Mouse (Mus musculus) stomach, embryonic 14.5 days (tissue): ENCODE measurements around the gene Greb1. TPM values are rescaled to one million over a fixed set of nuclear protein-coding genes. Genes with fewer than 3 reads are reported as not detected.

Experiments used
- ATAC-seq: fragments of 200-750 bp; cut with Nextera tagmentation; 2 replicates; pipeline ENCODE4 v1.8.0; 2017; ENCODE audit warnings: low read depth, moderate TSS enrichment; ENCODE audit not compliant: insufficient number of reproducible peaks, insufficient read depth, low FRiP score
- H3K27ac ChIP-seq: fragments of 300-500 bp; sonication (generic); 2 replicates; pipeline ENCODE4 v1.5.1; 2014; ENCODE audit warnings: mild to moderate bottlenecking, low read length, moderate library complexity, mixed read lengths
- H3K27me3 ChIP-seq: fragments of 300-500 bp; sonication (generic); 2 replicates; pipeline ENCODE4 v1.6.1; 2014; ENCODE audit warnings: low read length, control low read depth, mixed read lengths; ENCODE audit not compliant: control insufficient read depth, insufficient read depth
- H3K36me3 ChIP-seq: fragments of 300-500 bp; sonication (generic); 2 replicates; pipeline ENCODE4 v1.6.1; 2014; ENCODE audit warnings: mild to moderate bottlenecking, control low read depth, low read length, moderate library complexity, mixed read lengths; ENCODE audit not compliant: control insufficient read depth, insufficient read depth
- H3K4me1 ChIP-seq: fragments of 300-500 bp; sonication (generic); 2 replicates; pipeline ENCODE4 v1.6.1; 2014; ENCODE audit warnings: low read length, control low read depth, mixed read lengths; ENCODE audit not compliant: control insufficient read depth, insufficient read depth
- H3K4me2 ChIP-seq: fragments of 300-500 bp; sonication (generic); replicated peaks from 2 replicates; pipeline ENCODE4 v1.6.1; 2014; ENCODE audit warnings: low read depth, low read length, control low read depth
- H3K4me3 ChIP-seq: fragments of 300-500 bp; sonication (generic); 2 replicates; pipeline ENCODE4 v1.5.1; 2014; ENCODE audit warnings: low read depth, low read length, control low read depth
- H3K9ac ChIP-seq: fragments of 300-500 bp; sonication (generic); replicated peaks from 2 replicates; pipeline ENCODE4 v1.6.1; 2014; ENCODE audit warnings: low read depth, mild to moderate bottlenecking, control low read depth, low read length, moderate library complexity, mixed read lengths
- H3K9me3 ChIP-seq: fragments of 300-500 bp; sonication (generic); 2 replicates; pipeline ENCODE4 v1.6.1; 2016; ENCODE audit warnings: low read depth, low read length, control low read depth; ENCODE audit not compliant: control insufficient read depth
- WGBS: fragments of 180-500 bp; shearing (Covaris S2); extraction: QIAGEN DNeasy Blood & Tissue Kit; methylation state at CpG from one replicate; pipeline ENCODE4 v1.1.7; 2014; 5-methylcytosine and 5-hydroxymethylcytosine counted together
- polyA plus RNA-seq: library from polyadenylated mRNA; unstranded; fragments of >200 nt; fragmentation: Nextera tagmentation; extraction: Ambion mirVana; gene quantifications from 2 replicates; pipeline ENCODE4 v1.2.1, GENCODE M21; 2014

The Greb1 gene
- polyA plus RNA-seq, 1 experiment from 2014 or later = 1.8 TPM

DNA sequence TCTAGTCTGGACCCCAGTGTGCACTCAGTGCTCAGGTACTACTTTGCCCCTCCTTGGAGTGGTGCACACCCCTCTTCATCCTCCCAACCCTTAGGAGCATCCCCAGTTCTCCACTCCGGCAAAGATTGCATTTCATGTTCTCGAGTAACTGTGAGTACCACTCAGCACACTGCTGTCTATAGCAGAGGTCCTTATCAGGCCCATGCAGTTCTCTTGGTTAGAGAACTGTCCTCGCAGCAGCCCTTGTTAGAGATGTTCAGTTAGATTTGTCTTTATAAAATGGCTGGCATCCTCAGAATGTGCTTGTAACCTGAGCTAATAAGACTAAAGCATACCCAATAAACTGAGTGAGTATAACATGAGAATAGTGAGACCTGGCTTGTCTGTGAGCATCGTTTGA is 16.5 kb upstream of the Greb1 start:
- 83% methylated on average over 4 of the region's 4 CpGs for WGBS
- H3K4me1 ChIP-seq = peaks cover 6% of the 10 kb centered on the region
- H3K36me3 ChIP-seq = peaks cover 45% of the 10 kb centered on the region

DNA sequence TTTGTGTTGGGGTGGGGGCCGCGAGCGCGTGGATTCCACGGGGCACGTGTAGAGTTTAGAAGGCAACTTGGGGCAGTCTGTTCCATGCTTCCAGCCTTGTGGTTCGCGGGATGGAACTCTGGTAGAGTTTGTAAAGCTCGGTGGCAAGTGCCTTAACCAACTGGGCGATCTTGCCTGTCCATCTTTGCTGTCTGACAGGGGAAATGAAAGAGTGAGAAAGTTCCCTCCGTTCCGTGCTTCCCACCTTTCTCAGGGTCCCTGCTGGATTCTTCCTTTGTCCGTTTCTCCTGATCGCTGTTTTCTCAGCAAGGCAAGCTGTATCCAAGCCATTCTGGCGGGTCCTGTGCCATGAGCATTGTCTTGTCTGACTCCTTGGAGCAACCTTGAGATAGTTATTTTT is 10.8 kb upstream of the Greb1 start:
- peak overlapping the region; percentile 74 for H3K4me3 ChIP-seq
- H3K9ac ChIP-seq = peak overlapping the region; percentile 70
- H3K9me3 ChIP-seq = no peaks in the 10 kb centered on the region
- no peak for ATAC-seq
- H3K27me3 ChIP-seq = 0 out of 2 replicates have a peak, but pooled peaks cover 5% of the 10 kb centered on the region
- H3K4me2 ChIP-seq = peak overlapping the region; percentile 84
- 4% methylated on average over 15 of the region's 15 CpGs for WGBS
- H3K27ac ChIP-seq = no peak overlapping the region; the same call in 1 of the 2 replicates
- peaks cover 2% of the 10 kb centered on the region; the same call in 1 of the 2 replicates for H3K36me3 ChIP-seq
- H3K4me1 ChIP-seq = peaks cover 10% of the 10 kb centered on the region

More for the DNA sequence above, 16.5 kb upstream of the Greb1 start:
- H3K9ac ChIP-seq = no peak overlapping the region
- no peak overlapping the region for H3K4me3 ChIP-seq
- ATAC-seq = no peak
- no peaks in the 10 kb centered on the region for H3K27me3 ChIP-seq
- no peaks in the 10 kb centered on the region for H3K9me3 ChIP-seq
- no peak overlapping the region for H3K4me2 ChIP-seq
- no peak overlapping the region for H3K27ac ChIP-seq

GRCm38 (mm10) chr12:16810525-16811431 is 10.1 kb upstream of the Greb1 start, which contains the start of gene E2f6:
Gene E2f6 (plus strand): TSS chr12:16810963.
- H3K9ac ChIP-seq = peak within 1 kb of the TSS; percentile 70
- whole genome bisulfite sequencing = 5% methylated on average over 77 of the region's 81 CpGs
- peak within 1 kb of the TSS; percentile 84 for H3K4me2 ChIP-seq
- H3K27ac ChIP-seq = no peak within 1 kb of the TSS; the same call in 1 of the 2 replicates
- H3K9me3 ChIP-seq = no peaks in the 10 kb centered on the region
- H3K4me1 ChIP-seq = peaks cover 10% of the 10 kb centered on the region
- peak; percentile 81 for ATAC-seq
- H3K36me3 ChIP-seq = no peaks in the 10 kb centered on the region; the same call in 1 of the 2 replicates
- H3K4me3 ChIP-seq = peak within 1 kb of the TSS; percentile 74
- 0 out of 2 replicates have a peak, but pooled peaks cover 6% of the 10 kb centered on the region for H3K27me3 ChIP-seq

DNA sequence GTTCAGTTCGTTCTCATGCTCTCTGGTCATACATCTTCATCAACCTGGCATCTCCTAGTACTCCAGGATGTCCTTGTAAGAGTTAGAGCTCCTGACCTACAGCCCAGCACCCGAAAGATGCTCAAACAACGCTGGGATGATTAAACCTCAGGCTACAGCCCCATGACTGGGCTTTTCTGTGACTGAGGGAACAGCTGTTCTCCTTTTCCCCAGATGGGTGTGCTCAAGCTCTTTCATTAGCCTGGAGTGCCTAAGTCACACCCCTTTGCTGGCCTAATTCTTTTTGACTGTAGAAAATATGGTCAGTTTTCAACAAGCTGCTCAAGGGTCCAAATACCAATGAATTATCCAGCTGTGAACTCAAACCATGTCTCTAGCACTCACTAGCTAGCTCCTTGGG is 7.4 kb upstream of the Greb1 start:
- 0 out of 2 replicates have a peak, but pooled peaks have one; percentile 20 for ATAC-seq
- Histone ChIP-seq H3K9me3 (no peaks in the 10 kb centered on the region), H3K4me2 (no peak overlapping the region), H3K4me3 (no peak overlapping the region), H3K36me3 (no peaks in the 10 kb centered on the region), H3K4me1 (peaks cover 10% of the 10 kb centered on the region), H3K27ac (no peak overlapping the region), H3K9ac (no peak overlapping the region), H3K27me3 (0 out of 2 replicates have a peak, but pooled peaks cover 6% of the 10 kb centered on the region)
- 28% methylated on average over 3 of the region's 3 CpGs for WGBS

GRCm38 (mm10) chr12:16805511-16805910 is 4.8 kb upstream of the Greb1 start:
- Histone ChIP-seq H3K36me3 (no peaks in the 10 kb centered on the region), H3K4me3 (no peak overlapping the region), H3K27ac (no peak overlapping the region), H3K4me2 (no peak overlapping the region), H3K9me3 (no peaks in the 10 kb centered on the region), H3K27me3 (0 out of 2 replicates have a peak, but pooled peaks cover 6% of the 10 kb centered on the region), H3K9ac (no peak overlapping the region), H3K4me1 (no peaks in the 10 kb centered on the region)
- WGBS = 5% methylated on average over 5 of the region's 5 CpGs
- ATAC-seq = 0 out of 2 replicates have a peak, but pooled peaks have one; percentile 34

- H3K36me3 ChIP-seq = no peaks in the 10 kb centered on the region
- no peak overlapping the region for H3K27ac ChIP-seq
- no peak overlapping the region for H3K9ac ChIP-seq
- no peaks in the 10 kb centered on the region; the same call in 1 of the 2 replicates for H3K4me1 ChIP-seq
- H3K4me3 ChIP-seq = no peak overlapping the region
- WGBS = 59% methylated on average over 5 of the region's 5 CpGs
- H3K4me2 ChIP-seq = no peak overlapping the region
- H3K9me3 ChIP-seq = no peaks in the 10 kb centered on the region
- 0 out of 2 replicates have a peak, but pooled peaks cover 6% of the 10 kb centered on the region for H3K27me3 ChIP-seq
- no peak for ATAC-seq
Observed at GRCm38 (mm10) chr12:16803956-16804430, 3.3 kb upstream of the Greb1 start.

DNA sequence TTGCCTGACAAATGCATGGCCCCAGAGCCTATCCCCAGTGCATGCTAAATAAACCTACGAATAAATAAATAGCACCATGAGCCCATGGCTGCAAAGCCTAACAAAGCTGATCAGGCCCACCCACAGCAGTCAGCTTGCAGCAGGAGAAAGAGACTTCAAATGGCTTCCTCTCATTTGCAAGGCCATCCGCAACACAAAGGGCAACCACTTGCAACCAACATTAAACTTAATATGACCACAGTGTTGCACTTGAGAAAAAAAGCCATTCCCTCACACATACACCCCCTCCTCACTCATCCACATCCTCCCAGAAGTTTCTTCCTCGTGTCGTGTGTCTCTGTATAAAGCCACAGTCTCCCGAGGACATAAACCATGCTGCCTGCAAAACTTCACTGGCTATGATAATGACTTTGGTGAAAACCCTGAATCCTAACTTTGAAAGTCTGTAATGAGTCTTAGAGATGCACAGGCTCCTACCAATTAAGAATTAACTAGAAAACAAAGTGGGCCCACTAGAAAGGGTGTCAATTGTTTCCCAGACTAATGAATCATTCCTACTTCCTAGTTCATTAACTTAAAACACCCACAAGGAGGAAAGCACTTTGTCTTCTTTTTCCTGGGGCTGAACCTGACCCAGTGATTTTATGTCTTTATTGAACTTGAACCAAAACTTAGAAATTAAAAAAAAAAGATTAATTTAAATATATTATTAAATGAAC is 2.7 kb upstream of the Greb1 start:
- Histone ChIP-seq H3K4me2 (no peak overlapping the region), H3K4me1 (no peaks in the 10 kb centered on the region; the same call in 1 of the 2 replicates), H3K9me3 (no peaks in the 10 kb centered on the region), H3K36me3 (no peaks in the 10 kb centered on the region), H3K4me3 (no peak overlapping the region), H3K9ac (no peak overlapping the region), H3K27ac (no peak overlapping the region), H3K27me3 (0 out of 2 replicates have a peak, but pooled peaks cover 6% of the 10 kb centered on the region)
- WGBS = 42% methylated on average over 5 of the region's 5 CpGs
- no peak for ATAC-seq

GRCm38 (mm10) chr12:16800959-16801315 is 251 bp upstream of the Greb1 start:
- Histone ChIP-seq H3K4me3 (peak overlapping the region; percentile 54), H3K27ac (no peak overlapping the region), H3K36me3 (no peaks in the 10 kb centered on the region), H3K9ac (peak overlapping the region; percentile 25), H3K4me2 (peak overlapping the region; percentile 91), H3K27me3 (no peaks in the 10 kb centered on the region), H3K4me1 (no peaks in the 10 kb centered on the region; the same call in 1 of the 2 replicates), H3K9me3 (no peaks in the 10 kb centered on the region)
- 0% methylated on average over 12 of the region's 12 CpGs for WGBS
- ATAC-seq = peak; percentile 51; the same call in 1 of the 2 replicates
